Mouse (Mus musculus) hindbrain, postnatal 0 days (tissue): Measurements from ENCODE around the gene 9130213A22Rik. TPM values are rescaled to one million over a fixed set of nuclear protein-coding genes. Genes with fewer than 3 reads are reported as not detected.

Source experiments
- ATAC-seq: fragments of 200-750 bp; cut with Nextera tagmentation; 2 replicates; pipeline ENCODE4 v1.8.0; 2017; ENCODE audit warnings: mild to moderate bottlenecking, moderate TSS enrichment, moderate library complexity
- DNase-seq: peaks from one replicate; pipeline ENCODE4 v3.0.0-alpha.2; 2015; ENCODE audit warnings: low spot score
- H3K27ac ChIP-seq: fragments of 300-500 bp; sonication (generic); 2 replicates; pipeline ENCODE4 v1.5.1; 2014; ENCODE audit warnings: mild to moderate bottlenecking
- H3K27me3 ChIP-seq: fragments of 300-500 bp; sonication (generic); 2 replicates; pipeline ENCODE4 v1.6.1; 2014; ENCODE audit warnings: low read length, mixed read lengths; ENCODE audit not compliant: insufficient read depth
- H3K36me3 ChIP-seq: fragments of 300-500 bp; sonication (generic); 2 replicates; pipeline ENCODE4 v1.6.1; 2014; ENCODE audit warnings: low read length, mixed read lengths; ENCODE audit not compliant: insufficient read depth
- H3K4me1 ChIP-seq: fragments of 300-500 bp; sonication (generic); 2 replicates; pipeline ENCODE4 v1.6.1; 2014; ENCODE audit warnings: antibody characterized with exemption, low read length, mixed read lengths; ENCODE audit not compliant: insufficient read depth
- H3K4me2 ChIP-seq: fragments of 300-500 bp; sonication (generic); 2 replicates; pipeline ENCODE4 v1.6.1; 2014; ENCODE audit warnings: low read depth, mild to moderate bottlenecking, low read length, moderate library complexity, mixed read lengths
- H3K4me3 ChIP-seq: fragments of 300-500 bp; sonication (generic); 2 replicates; pipeline ENCODE4 v1.5.1; 2014; ENCODE audit warnings: low read length
- H3K9ac ChIP-seq: fragments of 300-500 bp; sonication (generic); replicated peaks from 2 replicates; pipeline ENCODE4 v1.6.1; 2014; ENCODE audit warnings: mild to moderate bottlenecking, low read length, moderate library complexity, mixed read lengths
- H3K9me3 ChIP-seq: fragments of 300-500 bp; sonication (generic); 2 replicates; pipeline ENCODE4 v1.6.1; 2016; ENCODE audit warnings: low read length, mixed read lengths
- CTCF ChIP-seq: IDR thresholded peaks from 2 replicates; pipeline ENCODE4 v1.5.1; 2016; ENCODE audit warnings: antibody characterized with exemption, control low read depth, low read depth
- WGBS: fragments of 180-500 bp; shearing (Covaris S2); extraction: QIAGEN DNeasy Blood & Tissue Kit; methylation state at CpG from one replicate; pipeline ENCODE4 v1.1.7; 2014; 5-methylcytosine and 5-hydroxymethylcytosine counted together
- polyA plus RNA-seq: library from polyadenylated mRNA; unstranded; fragments of >200 nt; fragmentation: Nextera tagmentation; extraction: Ambion mirVana; gene quantifications from 2 replicates; pipeline ENCODE4 v1.2.1, GENCODE M21; 2015
- total RNA-seq: library from RNA; depleted of rRNA; stranded (reverse); fragments of >200 nt; gene quantifications from 2 replicates; pipeline ENCODE4 v1.2.3, GENCODE M21; 2014

9130213A22Rik gene
- total and polyA plus RNA-seq, 2 experiments from 2014 or later: 1.0 to 1.2 TPM

- Histone ChIP-seq H3K4me1 (peaks cover 13% of the 10 kb centered on the region), H3K36me3 (0 out of 2 replicates have a peak, but pooled peaks cover 6% of the 10 kb centered on the region), H3K27me3 (no peaks in the 10 kb centered on the region), H3K27ac (no peak overlapping the region), H3K4me3 (no peak overlapping the region), H3K4me2 (no peak overlapping the region), H3K9me3 (no peaks in the 10 kb centered on the region), H3K9ac (no peak overlapping the region)
- DNase-seq (no peak), ATAC-seq (no peak)
- no peak for TF ChIP-seq CTCF
- 73% methylated on average over 6 of the region's 6 CpGs for WGBS
These were observed 36.8 kb downstream of the 9130213A22Rik start for GRCm38 (mm10) chr11:69085608-69086007.

- Histone ChIP-seq H3K4me1 (no peaks in the 10 kb centered on the region), H3K9ac (no peak overlapping the region), H3K4me2 (no peak overlapping the region), H3K27ac (no peak overlapping the region), H3K36me3 (no peaks in the 10 kb centered on the region), H3K4me3 (no peak overlapping the region), H3K27me3 (no peaks in the 10 kb centered on the region), H3K9me3 (no peaks in the 10 kb centered on the region)
- no peak for DNase-seq
- ATAC-seq: no peak
- TF ChIP-seq CTCF: no peak
- 86% methylated on average over 7 of the region's 7 CpGs for WGBS
These were observed 40.8 kb downstream of the 9130213A22Rik start for GRCm38 (mm10) chr11:69081613-69082012.

GRCm38 (mm10) chr11:69080855-69081222 is 41.5 kb downstream of the 9130213A22Rik start:
- DNase-seq: no peak
- TF ChIP-seq CTCF: no peak
- Histone ChIP-seq H3K9me3 (no peaks in the 10 kb centered on the region), H3K4me2 (no peak overlapping the region), H3K27ac (no peak overlapping the region), H3K27me3 (no peaks in the 10 kb centered on the region), H3K4me1 (no peaks in the 10 kb centered on the region), H3K36me3 (no peaks in the 10 kb centered on the region), H3K9ac (no peak overlapping the region), H3K4me3 (no peak overlapping the region)
- no peak for ATAC-seq
- WGBS: 86% methylated on average over 8 of the region's 8 CpGs

- Histone ChIP-seq H3K27me3 (no peaks in the 10 kb centered on the region), H3K4me3 (no peak overlapping the region), H3K36me3 (no peaks in the 10 kb centered on the region), H3K27ac (no peak overlapping the region), H3K4me2 (no peak overlapping the region), H3K4me1 (no peaks in the 10 kb centered on the region), H3K9ac (no peak overlapping the region), H3K9me3 (no peaks in the 10 kb centered on the region)
- 84% methylated on average over 15 of the region's 15 CpGs for WGBS
- DNase-seq: no peak
- TF ChIP-seq CTCF: no peak
- no peak for ATAC-seq
These were observed 42.1 kb downstream of the 9130213A22Rik start for GRCm38 (mm10) chr11:69080102-69080854.

GRCm38 (mm10) chr11:69078805-69079438 is 43.5 kb downstream of the 9130213A22Rik start:
- H3K9ac ChIP-seq: no peak overlapping the region
- 74% methylated on average over 5 of the region's 5 CpGs for WGBS
- ATAC-seq: no peak

GRCm38 (mm10) chr11:69078041-69078440 is 44.3 kb downstream of the 9130213A22Rik start:
- Histone ChIP-seq H3K9me3 (no peaks in the 10 kb centered on the region), H3K4me1 (no peaks in the 10 kb centered on the region), H3K27ac (no peak overlapping the region), H3K36me3 (no peaks in the 10 kb centered on the region), H3K4me2 (no peak overlapping the region), H3K9ac (no peak overlapping the region), H3K4me3 (no peak overlapping the region), H3K27me3 (no peaks in the 10 kb centered on the region)
- ATAC-seq (no peak), DNase-seq (no peak)
- no peak for TF ChIP-seq CTCF
- WGBS: 82% methylated on average over 6 of the region's 6 CpGs

More at GRCm38 (mm10) chr11:69078805-69079438, 43.5 kb downstream of the 9130213A22Rik start:
- no peaks in the 10 kb centered on the region for H3K36me3 ChIP-seq
- H3K4me3 ChIP-seq: no peak overlapping the region
- H3K4me1 ChIP-seq: no peaks in the 10 kb centered on the region
- DNase-seq: no peak
- H3K27me3 ChIP-seq: no peaks in the 10 kb centered on the region
- no peaks in the 10 kb centered on the region for H3K9me3 ChIP-seq
- no peak for TF ChIP-seq CTCF
- no peak overlapping the region for H3K27ac ChIP-seq
- H3K4me2 ChIP-seq: no peak overlapping the region

GRCm38 (mm10) chr11:69077316-69077715 is 45.1 kb downstream of the 9130213A22Rik start:
- no peaks in the 10 kb centered on the region for H3K27me3 ChIP-seq
- no peak for DNase-seq
- ATAC-seq: no peak
- no peak for TF ChIP-seq CTCF
- H3K4me2 ChIP-seq: no peak overlapping the region
- H3K4me1 ChIP-seq: no peaks in the 10 kb centered on the region; the same call in 1 of the 2 replicates
- H3K4me3 ChIP-seq: no peak overlapping the region
- no peaks in the 10 kb centered on the region for H3K9me3 ChIP-seq
- H3K9ac ChIP-seq: no peak overlapping the region
- H3K36me3 ChIP-seq: no peaks in the 10 kb centered on the region
- 90% methylated on average over 9 of the region's 9 CpGs for WGBS
- H3K27ac ChIP-seq: no peak overlapping the region
